Mouse (Mus musculus) liver, adult 2 months (tissue): ENCODE measurements around the gene Gm45717. TPM values are rescaled to one million over a fixed set of nuclear protein-coding genes. Genes with fewer than 3 reads are reported as not detected.

Experiments used
- DNase-seq: peaks from one replicate; pipeline ENCODE4 v3.0.0-alpha.2; 2011; ENCODE audit warnings: low read depth, low spot score; ENCODE audit errors: extremely low read depth
- H3K27ac ChIP-seq: fragments of 200-500 bp; replicated peaks from 2 replicates; pipeline ENCODE4 v1.5.1; 2012; ENCODE audit warnings: low read depth, mild to moderate bottlenecking, control low read depth, inconsistent platforms, low read length; ENCODE audit not compliant: insufficient read depth
- H3K27me3 ChIP-seq: fragments of 200-500 bp; 2 replicates; pipeline ENCODE4 v1.6.1; 2012; ENCODE audit warnings: mild to moderate bottlenecking, moderate library complexity, low read length, inconsistent platforms; ENCODE audit not compliant: control insufficient read depth, insufficient read depth
- H3K36me3 ChIP-seq: fragments of 200-500 bp; 2 replicates; pipeline ENCODE4 v1.6.1; 2012; ENCODE audit warnings: low read length, inconsistent platforms; ENCODE audit not compliant: control insufficient read depth, insufficient read depth
- H3K4me1 ChIP-seq: fragments of 200-500 bp; 2 replicates; pipeline ENCODE4 v1.6.1; 2011; ENCODE audit warnings: low read length; ENCODE audit not compliant: control insufficient read depth, insufficient read depth
- H3K4me3 ChIP-seq: fragments of 200-500 bp; 2 replicates; pipeline ENCODE4 v1.5.1; 2011; ENCODE audit warnings: low read depth, mild to moderate bottlenecking, control low read depth, low read length, moderate library complexity; ENCODE audit not compliant: insufficient read depth
- H3K79me2 ChIP-seq: fragments of 200-500 bp; 2 replicates; pipeline ENCODE4 v1.6.1; 2012; ENCODE audit warnings: inconsistent platforms, mild to moderate bottlenecking, low read length, moderate library complexity; ENCODE audit not compliant: control insufficient read depth, insufficient read depth
- H3K9ac ChIP-seq: fragments of 200-500 bp; 2 replicates; pipeline ENCODE4 v1.6.1; 2012; ENCODE audit warnings: low read depth, mild to moderate bottlenecking, control low read depth, inconsistent platforms, low read length
- CTCF ChIP-seq: fragments of 200-500 bp; IDR thresholded peaks from 2 replicates; pipeline ENCODE4 v1.5.1; 2011; ENCODE audit warnings: low read depth, low read length, control low read depth
- POLR2A ChIP-seq: fragments of 200-500 bp; IDR thresholded peaks from 2 replicates; pipeline ENCODE4 v1.6.1; 2011; ENCODE audit warnings: low read length, control low read depth; ENCODE audit not compliant: insufficient read depth; ENCODE audit errors: extremely low read depth
- WGBS: fragments of 180-500 bp; shearing (Covaris S2); methylation state at CpG from one replicate; pipeline ENCODE4 v1.1.7; 2018; 5-methylcytosine and 5-hydroxymethylcytosine counted together
- polyA plus RNA-seq: library from polyadenylated mRNA; depleted of rRNA; stranded (reverse); fragments of >200 nt; gene quantifications from 2 replicates; pipeline ENCODE4 v1.2.3, GENCODE M21; 2012
- total RNA-seq: library from RNA; depleted of rRNA; stranded (reverse); fragments of >200 nt; gene quantifications from 2 replicates; pipeline ENCODE4 v1.2.3, GENCODE M21; 2014

Gm45717 gene
- total and polyA plus RNA-seq, 2 experiments = not detected

DNA sequence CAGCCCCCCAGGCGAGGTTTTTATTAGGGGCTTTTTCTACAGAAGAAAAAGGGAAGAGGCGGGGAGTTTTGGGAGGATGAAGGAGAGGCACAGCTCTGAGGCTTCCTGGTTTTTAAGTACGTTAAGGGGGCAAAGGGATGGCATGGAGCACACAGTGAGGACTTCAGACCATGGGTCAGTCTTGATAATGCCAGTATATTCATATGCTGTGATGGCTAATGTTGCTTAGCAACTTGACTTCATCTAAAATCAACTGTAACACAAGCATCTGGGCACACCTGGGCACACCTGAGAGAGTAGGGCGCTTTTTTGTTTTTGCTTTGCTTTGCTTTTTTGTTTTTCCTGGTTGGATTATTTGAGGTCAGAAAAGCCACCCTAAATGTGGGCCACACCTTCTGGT lies 11.2 kb upstream of the Gm45717 start, which contains the start of gene Ifitm1:
Gene Ifitm1, plus strand, starts transcription at position 301 of the 400 bp plus-strand sequence.
- no peaks in the 10 kb centered on the region for H3K36me3 ChIP-seq
- DNase-seq = no peak
- no peaks in the 10 kb centered on the region for H3K27me3 ChIP-seq
- no peak within 1 kb of the TSS for H3K27ac ChIP-seq
- H3K4me1 ChIP-seq = no peaks in the 10 kb centered on the region
- no peak within 1 kb of the TSS for H3K4me3 ChIP-seq
- TF ChIP-seq POLR2A = no peak
- TF ChIP-seq CTCF = no peak
- WGBS = 94% methylated on average over 4 of the region's 4 CpGs
- H3K9ac ChIP-seq = no peak within 1 kb of the TSS
- H3K79me2 ChIP-seq = no peaks in the 10 kb centered on the region

GRCm38 (mm10) chr7:140962733-140963132 lies 7.0 kb upstream of the Gm45717 start:
- H3K27ac ChIP-seq = no peak overlapping the region
- 96% methylated on average over 2 of the region's 2 CpGs for WGBS
- no peaks in the 10 kb centered on the region for H3K79me2 ChIP-seq
- no peaks in the 10 kb centered on the region for H3K27me3 ChIP-seq
- no peaks in the 10 kb centered on the region for H3K4me1 ChIP-seq
- no peak overlapping the region for H3K4me3 ChIP-seq
- H3K9ac ChIP-seq = no peak overlapping the region
- DNase-seq = no peak
- TF ChIP-seq CTCF (no peak), POLR2A (no peak)
- no peaks in the 10 kb centered on the region for H3K36me3 ChIP-seq

DNA sequence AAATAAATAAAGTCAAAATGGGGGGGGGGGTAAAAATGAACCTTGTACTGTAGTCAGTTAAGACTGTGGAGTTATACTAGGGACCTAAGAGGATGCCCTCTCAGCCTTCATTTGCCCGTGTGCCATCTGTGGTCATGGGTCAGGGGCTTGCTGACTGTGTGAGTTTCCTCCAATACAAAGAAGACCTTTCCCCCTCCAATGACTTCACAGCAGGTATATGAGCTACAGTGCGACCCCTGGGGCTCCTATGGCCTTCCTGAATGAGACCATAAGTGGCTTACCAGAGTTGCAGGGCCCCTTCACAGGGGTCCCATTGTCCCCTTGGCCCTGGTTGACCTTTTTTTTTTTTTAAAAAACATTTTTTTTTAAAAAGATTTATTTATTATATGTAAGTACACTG lies 5.7 kb upstream of the Gm45717 start:
- Histone ChIP-seq H3K4me1 (peaks cover 4% of the 10 kb centered on the region), H3K27me3 (no peaks in the 10 kb centered on the region), H3K4me3 (no peak overlapping the region), H3K27ac (no peak overlapping the region), H3K9ac (no peak overlapping the region), H3K79me2 (no peaks in the 10 kb centered on the region), H3K36me3 (no peaks in the 10 kb centered on the region)
- WGBS = 88% methylated on average over 2 of the region's 2 CpGs
- TF ChIP-seq CTCF (no peak), POLR2A (no peak)
- no peak for DNase-seq

- Histone ChIP-seq H3K27me3 (no peaks in the 10 kb centered on the region), H3K36me3 (no peaks in the 10 kb centered on the region), H3K79me2 (peaks cover 5% of the 10 kb centered on the region), H3K9ac (no peak overlapping the region), H3K27ac (no peak overlapping the region), H3K4me1 (peaks cover 4% of the 10 kb centered on the region), H3K4me3 (no peak overlapping the region)
- no peak for DNase-seq
- no peak for TF ChIP-seq CTCF
- no peak for TF ChIP-seq POLR2A
- WGBS = 89% methylated on average over 5 of the region's 5 CpGs
Measured at GRCm38 (mm10) chr7:140960026-140960425, 4.3 kb upstream of the Gm45717 start.

DNA sequence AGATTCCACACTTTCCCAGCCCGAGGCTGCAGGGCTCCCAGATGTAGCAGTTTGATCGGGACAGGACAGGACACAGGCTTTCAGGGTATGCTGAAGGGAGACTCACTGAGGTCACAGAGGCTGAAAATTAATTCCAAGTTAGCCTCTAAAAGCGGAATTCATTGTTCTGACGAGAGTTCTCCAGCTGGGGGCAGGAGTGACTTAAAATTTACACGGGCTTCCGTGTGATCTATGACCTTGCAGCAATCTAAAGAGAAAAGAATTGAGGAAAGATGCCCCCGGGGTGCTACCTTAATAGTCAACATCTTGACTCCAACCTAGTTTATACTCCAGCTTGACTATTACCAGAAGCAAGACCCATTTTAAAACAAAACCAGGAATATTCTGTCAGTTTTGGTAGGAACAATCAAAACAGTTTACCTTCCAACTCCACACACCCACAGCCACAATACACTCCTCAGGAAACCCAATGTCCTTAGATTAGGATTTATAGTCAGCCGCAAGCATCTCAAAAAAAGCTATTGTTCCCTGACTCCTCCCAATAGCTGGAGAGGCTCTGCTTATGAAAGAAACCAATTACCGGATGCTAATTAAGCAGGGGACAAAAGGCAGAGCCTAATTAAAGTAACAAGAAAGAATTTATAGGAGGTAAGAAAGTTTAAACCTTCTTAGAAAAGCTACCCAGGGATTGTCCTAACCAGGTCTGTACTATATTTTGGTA lies 3.6 kb upstream of the Gm45717 start:
- Histone ChIP-seq H3K27me3 (no peaks in the 10 kb centered on the region), H3K79me2 (peaks cover 8% of the 10 kb centered on the region), H3K4me3 (no peak overlapping the region), H3K9ac (no peak overlapping the region), H3K36me3 (no peaks in the 10 kb centered on the region), H3K27ac (no peak overlapping the region), H3K4me1 (peaks cover 4% of the 10 kb centered on the region)
- DNase-seq = peak; percentile 48
- WGBS = 18% methylated on average over 9 of the region's 9 CpGs
- TF ChIP-seq POLR2A (no peak), CTCF (no peak)

DNA sequence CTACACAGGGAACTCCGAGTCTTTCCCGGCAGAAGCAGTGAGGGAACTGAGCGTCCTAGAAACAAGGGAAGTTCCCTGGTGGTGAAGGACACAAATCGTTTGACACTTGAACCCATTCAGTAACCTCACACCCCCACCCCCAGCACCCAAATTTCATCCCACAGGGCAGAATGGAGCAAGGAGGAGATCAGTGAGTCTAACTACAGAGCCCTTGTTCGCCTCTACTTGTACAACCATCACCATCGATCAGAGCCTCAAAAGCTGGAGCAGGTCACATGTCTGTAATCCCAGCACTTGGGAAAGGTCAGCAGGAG lies 776 bp upstream of the Gm45717 start:
- no peaks in the 10 kb centered on the region for H3K27me3 ChIP-seq
- peaks cover 17% of the 10 kb centered on the region for H3K79me2 ChIP-seq
- peak overlapping the region; percentile 88 for H3K27ac ChIP-seq
- no peaks in the 10 kb centered on the region for H3K36me3 ChIP-seq
- H3K9ac ChIP-seq = peak overlapping the region; percentile 7; the same call in 1 of the 2 replicates
- no peak for DNase-seq
- H3K4me1 ChIP-seq = peaks cover 7% of the 10 kb centered on the region
- H3K4me3 ChIP-seq = no peak overlapping the region
- 3% methylated on average over 6 of the region's 6 CpGs for WGBS
- TF ChIP-seq POLR2A (no peak), CTCF (no peak)
